Mouse (Mus musculus): ENCODE results near the gene Fam110a. TPM values are rescaled to one million over a fixed set of nuclear protein-coding genes. Genes with fewer than 3 reads are reported as not detected.
"Not testable (repeated sequence)": the region's sequence is repeated elsewhere in the genome, so short reads cannot be mapped to it uniquely, and the experiment has no call there.

Gene Fam110a
- polyA plus RNA-seq, 1 experiment from 2014 or later, result 61.2 TPM

DNA sequence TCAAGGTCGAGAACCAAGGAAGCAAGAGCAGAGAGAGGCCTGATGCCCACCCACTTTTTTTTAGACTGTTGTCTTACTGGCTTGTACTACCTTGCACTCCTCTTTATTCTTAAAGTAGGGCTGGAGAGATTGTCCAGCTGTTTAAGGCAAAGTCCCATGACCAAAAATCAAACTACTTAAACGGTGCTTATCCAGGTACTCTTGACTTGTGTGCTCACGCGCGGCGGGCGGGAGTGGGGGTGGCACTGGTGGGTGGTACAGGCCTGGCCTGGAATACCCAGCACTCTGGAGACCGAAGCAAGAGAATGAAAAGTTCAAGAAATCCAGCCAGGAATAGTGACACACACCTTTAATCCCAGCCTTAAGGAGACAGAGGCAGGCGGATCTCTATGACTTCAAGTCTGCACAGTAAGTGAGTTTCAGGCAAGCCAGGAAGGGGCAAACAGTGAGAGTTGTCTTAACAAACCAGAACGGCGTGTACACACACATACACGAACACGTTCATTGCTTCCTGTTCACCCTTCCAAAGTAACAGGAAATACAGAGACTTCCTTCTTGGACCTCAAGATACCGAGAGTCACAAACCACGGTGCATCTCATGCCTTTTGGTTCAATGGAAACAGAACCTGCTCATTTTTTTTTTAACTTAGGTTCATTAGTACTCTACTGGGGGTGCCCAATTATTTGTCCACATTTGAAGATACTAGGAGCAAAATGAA is 29.2 kb upstream of the Fam110a start:
- WGBS, result 91% methylated on average over 15 of the region's 15 CpGs
- H3K4me3 ChIP-seq, result no peak overlapping the region
- H3K4me2 ChIP-seq, result no peak overlapping the region
- H3K36me3 ChIP-seq (replicated peaks), result no peaks in the 10 kb centered on the region
- ATAC-seq (replicated peaks), result no peak
- H3K4me1 ChIP-seq, result no peaks in the 10 kb centered on the region
- no peak overlapping the region for H3K27ac ChIP-seq
- no peaks in the 10 kb centered on the region for H3K27me3 ChIP-seq (replicated peaks)
- no peak overlapping the region for H3K9ac ChIP-seq
- H3K9me3 ChIP-seq, result no peaks in the 10 kb centered on the region

DNA sequence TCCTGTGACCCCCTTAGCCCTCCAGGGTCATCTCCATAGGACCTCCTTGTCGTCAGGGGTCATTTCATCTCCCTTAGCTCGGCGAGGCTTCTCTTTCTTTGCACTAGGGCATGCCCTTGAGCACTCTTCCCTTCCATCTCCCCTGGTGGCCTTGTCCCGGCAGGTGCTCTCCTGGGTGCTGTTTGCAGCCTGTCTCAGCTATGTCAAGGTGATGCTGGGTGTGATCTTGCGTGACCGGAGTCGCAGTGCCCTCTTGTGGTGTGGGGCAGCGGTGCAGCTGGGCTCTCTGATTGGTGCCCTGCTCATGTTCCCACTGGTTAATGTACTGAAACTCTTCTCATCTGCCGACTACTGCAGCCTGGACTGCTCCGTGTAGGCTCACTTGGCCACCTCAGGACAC is 27.8 kb upstream of the Fam110a start:
- H3K4me3 ChIP-seq, result no peak overlapping the region
- WGBS, result 65% methylated on average over 10 of the region's 10 CpGs

DNA sequence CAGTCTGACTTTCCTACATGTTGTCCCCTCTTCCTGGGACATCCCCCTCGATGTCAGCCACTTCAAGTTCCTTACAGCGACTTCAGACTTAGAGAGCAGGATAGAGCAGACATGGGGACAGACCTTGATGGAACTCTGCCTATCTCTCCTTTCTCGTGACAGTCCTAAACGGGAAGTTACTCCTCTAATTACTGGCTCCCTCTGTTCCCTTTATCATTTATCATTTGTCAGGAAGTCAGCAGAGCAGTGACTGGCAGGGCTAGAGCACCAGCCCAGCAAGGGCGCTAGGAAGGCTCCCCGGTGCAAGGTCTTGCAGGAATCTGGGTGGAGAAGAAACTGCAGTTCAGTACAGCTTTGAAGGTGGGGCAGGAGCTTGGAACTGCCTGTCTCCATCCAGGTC is 22.5 kb upstream of the Fam110a start:
- 76% methylated on average over 6 of the region's 6 CpGs for WGBS

More for the DNA sequence above, 27.8 kb upstream of the Fam110a start:
- no peak overlapping the region for H3K4me2 ChIP-seq
- H3K27me3 ChIP-seq (replicated peaks), result no peaks in the 10 kb centered on the region
- no peak overlapping the region for H3K9ac ChIP-seq
- no peaks in the 10 kb centered on the region for H3K4me1 ChIP-seq
- no peak; the same call in 1 of the 2 replicates for ATAC-seq (replicated peaks)
- no peaks in the 10 kb centered on the region for H3K9me3 ChIP-seq
- no peaks in the 10 kb centered on the region for H3K36me3 ChIP-seq (replicated peaks)
- H3K27ac ChIP-seq, result no peak overlapping the region

DNA sequence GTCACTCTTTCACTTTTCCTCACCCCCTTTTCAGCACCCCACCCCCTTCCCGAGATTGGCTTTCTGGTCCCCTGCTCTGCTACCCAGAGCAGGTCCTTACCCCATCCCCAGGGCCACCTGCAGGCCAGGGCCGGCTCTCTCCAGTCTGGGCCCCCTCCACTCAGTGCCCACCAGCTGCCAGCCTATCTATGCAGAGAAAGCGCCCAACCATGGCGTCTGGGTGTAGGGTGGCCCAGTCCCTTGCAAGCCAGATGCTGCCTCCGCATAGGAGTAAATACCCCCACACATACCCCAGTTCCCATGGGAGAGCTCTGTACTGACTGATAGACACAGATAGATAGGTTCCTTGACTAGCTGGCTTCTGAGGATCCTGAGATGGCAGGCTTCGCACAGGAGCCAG is 20.7 kb upstream of the Fam110a start:
- no peak overlapping the region for H3K27ac ChIP-seq
- peaks cover 4% of the 10 kb centered on the region; the same call in 1 of the 2 replicates for H3K4me1 ChIP-seq
- peak; percentile 24; the same call in 1 of the 2 replicates for ATAC-seq (replicated peaks)
- H3K36me3 ChIP-seq (replicated peaks), result no peaks in the 10 kb centered on the region
- no peak overlapping the region for H3K4me2 ChIP-seq
- H3K27me3 ChIP-seq (replicated peaks), result peaks cover 28% of the 10 kb centered on the region
- WGBS, result 55% methylated on average over 6 of the region's 6 CpGs
- no peak overlapping the region for H3K4me3 ChIP-seq
- no peaks in the 10 kb centered on the region for H3K9me3 ChIP-seq
- H3K9ac ChIP-seq, result no peak overlapping the region

More for the DNA sequence above, 22.5 kb upstream of the Fam110a start:
- Histone ChIP-seq H3K4me3 (no peak overlapping the region), H3K36me3 (replicated peaks) (no peaks in the 10 kb centered on the region), H3K27ac (no peak overlapping the region), H3K9me3 (no peaks in the 10 kb centered on the region), H3K4me1 (no peaks in the 10 kb centered on the region), H3K27me3 (replicated peaks) (peaks cover 12% of the 10 kb centered on the region; the same call in 1 of the 2 replicates), H3K4me2 (no peak overlapping the region), H3K9ac (no peak overlapping the region)
- ATAC-seq (replicated peaks), result no peak

DNA sequence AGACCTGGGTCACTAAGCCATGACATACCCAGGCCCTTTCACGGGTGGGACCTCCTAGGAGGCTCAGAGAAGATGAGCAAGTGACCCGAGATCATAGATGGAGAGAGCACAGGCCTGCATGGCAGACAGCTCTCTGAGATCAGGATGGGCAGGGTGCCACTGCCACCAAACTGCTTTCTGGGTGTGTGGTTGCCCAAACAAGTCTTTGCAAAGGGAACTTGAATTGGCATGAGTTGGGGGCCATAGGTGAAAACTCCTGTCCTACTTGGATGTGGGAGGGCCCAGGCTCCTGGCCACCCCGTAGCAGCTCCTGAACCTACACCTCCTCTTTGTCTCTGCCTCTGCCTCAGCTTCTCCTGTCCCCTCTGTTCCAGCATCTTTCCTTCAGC is 20.3 kb upstream of the Fam110a start:
- ATAC-seq (replicated peaks), result no peak
- Histone ChIP-seq H3K4me2 (no peak overlapping the region), H3K27me3 (replicated peaks) (peaks cover 32% of the 10 kb centered on the region), H3K4me1 (peaks cover 4% of the 10 kb centered on the region; the same call in 1 of the 2 replicates), H3K36me3 (replicated peaks) (no peaks in the 10 kb centered on the region), H3K4me3 (no peak overlapping the region), H3K9ac (no peak overlapping the region), H3K9me3 (no peaks in the 10 kb centered on the region), H3K27ac (no peak overlapping the region)
- 36% methylated on average over 3 of the region's 3 CpGs for WGBS

DNA sequence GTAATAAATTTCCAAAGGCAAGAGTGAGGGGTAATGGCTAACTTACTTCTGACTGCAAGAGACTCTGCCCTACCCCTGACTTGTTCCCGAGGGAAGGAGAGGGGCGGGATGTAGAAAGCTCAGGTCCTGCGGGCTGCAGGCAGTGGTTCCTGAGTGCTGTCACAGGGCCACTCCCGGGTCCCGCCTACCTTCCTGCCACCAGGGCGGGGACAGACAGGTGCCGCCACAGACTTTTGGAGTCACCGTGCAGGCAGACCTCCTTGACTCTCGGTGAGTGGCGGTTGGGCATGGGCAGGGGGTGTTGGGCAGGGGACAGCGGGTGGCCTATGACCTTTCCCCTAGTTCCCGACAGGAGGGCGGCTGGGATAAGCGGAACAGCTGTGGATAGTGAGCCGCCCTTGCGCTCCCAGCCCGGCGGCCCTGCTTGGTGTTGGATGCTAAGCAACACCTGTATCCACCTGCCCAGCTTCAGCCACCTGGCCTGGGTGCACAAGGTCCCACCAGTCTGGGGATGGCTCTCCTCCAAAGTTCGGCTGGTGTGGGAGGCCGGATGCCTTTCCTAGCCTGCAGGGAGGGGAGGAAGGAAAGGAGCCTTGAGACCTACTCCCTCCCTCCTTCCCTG is 19.8 kb upstream of the Fam110a start:
- Histone ChIP-seq H3K4me1 (peaks cover 8% of the 10 kb centered on the region; the same call in 1 of the 2 replicates), H3K4me2 (no peak overlapping the region), H3K36me3 (replicated peaks) (no peaks in the 10 kb centered on the region), H3K27me3 (replicated peaks) (peaks cover 36% of the 10 kb centered on the region), H3K4me3 (no peak overlapping the region), H3K9ac (no peak overlapping the region), H3K27ac (no peak overlapping the region), H3K9me3 (no peaks in the 10 kb centered on the region)
- ATAC-seq (replicated peaks), result no peak
- 11% methylated on average over 20 of the region's 20 CpGs for WGBS

DNA sequence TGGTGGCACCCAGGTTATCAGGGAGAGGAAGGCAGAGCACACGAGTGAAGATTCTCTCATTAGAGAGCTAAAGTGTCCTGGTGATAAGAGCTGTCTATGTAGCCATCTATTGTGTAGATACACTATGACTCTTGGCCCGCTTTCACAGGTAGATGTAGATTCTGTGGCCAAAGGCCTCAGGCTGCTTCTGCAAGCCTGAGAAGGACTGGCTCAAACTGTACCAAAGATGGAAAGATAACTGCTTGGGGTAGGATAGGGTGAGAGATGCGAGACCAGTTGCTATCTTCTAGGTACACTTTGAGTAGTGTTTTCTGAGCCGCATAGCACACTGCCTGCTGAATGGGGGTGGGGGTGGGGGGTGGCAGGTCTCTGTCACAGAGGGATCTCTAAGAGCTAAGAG is 18.9 kb upstream of the Fam110a start:
- peaks cover 36% of the 10 kb centered on the region for H3K27me3 ChIP-seq (replicated peaks)
- 75% methylated on average over 4 of the region's 4 CpGs for WGBS

DNA sequence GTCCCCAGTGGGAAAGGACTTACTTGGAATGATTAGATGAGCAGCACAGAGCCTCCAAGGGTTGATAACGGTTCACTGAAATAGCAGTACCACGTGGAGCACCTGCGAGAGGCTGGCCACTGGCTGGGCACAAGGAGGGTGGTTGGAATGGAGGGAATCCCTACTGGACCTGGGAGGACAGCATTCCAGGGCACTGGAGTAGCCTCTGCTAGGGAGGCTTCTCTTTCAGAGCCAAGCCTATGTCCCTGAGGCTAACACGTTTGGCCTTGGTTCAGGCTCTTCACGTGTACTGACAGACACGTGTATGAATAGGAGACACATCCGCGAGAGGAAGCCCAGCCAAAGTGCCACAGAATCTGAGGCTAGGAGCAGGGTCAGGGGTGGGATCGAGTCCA is 18.5 kb upstream of the Fam110a start:
- 72% methylated on average over 9 of the region's 9 CpGs for WGBS
- no peak for ATAC-seq (replicated peaks)
- Histone ChIP-seq H3K4me2 (no peak overlapping the region), H3K9ac (no peak overlapping the region), H3K27me3 (replicated peaks) (peaks cover 36% of the 10 kb centered on the region), H3K4me1 (peaks cover 14% of the 10 kb centered on the region), H3K36me3 (replicated peaks) (no peaks in the 10 kb centered on the region), H3K9me3 (no peaks in the 10 kb centered on the region), H3K4me3 (no peak overlapping the region), H3K27ac (no peak overlapping the region)

More for the DNA sequence above, 18.9 kb upstream of the Fam110a start:
- no peak overlapping the region for H3K4me2 ChIP-seq
- H3K27ac ChIP-seq, result no peak overlapping the region
- no peak overlapping the region for H3K9ac ChIP-seq
- H3K4me3 ChIP-seq, result no peak overlapping the region
- no peaks in the 10 kb centered on the region for H3K9me3 ChIP-seq
- H3K36me3 ChIP-seq (replicated peaks), result no peaks in the 10 kb centered on the region
- peaks cover 14% of the 10 kb centered on the region for H3K4me1 ChIP-seq
- ATAC-seq (replicated peaks), result no peak

DNA sequence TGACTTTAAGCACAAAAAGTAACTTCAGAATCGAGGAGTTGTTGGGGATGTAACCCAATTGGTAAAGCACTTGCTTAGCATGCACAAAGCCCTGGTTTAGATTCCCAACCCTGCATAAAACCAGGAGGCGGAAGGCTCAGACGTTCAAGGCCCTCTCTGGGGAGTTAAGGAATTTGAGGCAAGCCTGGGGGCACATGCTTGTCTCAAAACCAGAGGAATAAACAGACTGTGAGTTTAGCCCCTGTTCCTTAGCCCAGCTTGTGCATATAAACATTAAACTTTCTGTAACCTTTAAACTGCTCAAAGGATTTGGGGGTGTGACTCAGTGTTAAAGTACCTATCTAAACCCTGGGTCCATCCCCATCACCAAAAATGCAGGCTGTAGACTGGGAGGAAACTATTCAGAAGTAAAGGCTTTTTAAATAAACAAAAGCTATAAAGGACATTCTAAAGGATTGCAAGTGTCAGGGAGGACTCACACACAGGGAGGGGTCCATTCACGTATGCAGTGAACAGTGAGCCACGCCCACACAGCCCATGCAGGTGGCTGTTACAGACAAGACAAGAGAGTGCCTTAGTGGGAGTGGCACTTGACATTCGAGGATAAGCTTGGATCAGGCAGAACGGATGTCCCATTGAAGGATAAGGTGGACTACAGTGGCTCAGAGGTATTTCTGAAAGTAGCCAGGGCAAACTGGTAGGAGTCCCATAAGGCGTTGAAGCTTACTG is 17.9 kb upstream of the Fam110a start:
- H3K36me3 ChIP-seq (replicated peaks), result no peaks in the 10 kb centered on the region
- no peak for ATAC-seq (replicated peaks)
- peaks cover 36% of the 10 kb centered on the region for H3K27me3 ChIP-seq (replicated peaks)
- H3K9me3 ChIP-seq, result no peaks in the 10 kb centered on the region
- no peak overlapping the region for H3K9ac ChIP-seq
- no peak overlapping the region for H3K4me3 ChIP-seq
- no peak overlapping the region for H3K4me2 ChIP-seq
- peaks cover 14% of the 10 kb centered on the region for H3K4me1 ChIP-seq
- H3K27ac ChIP-seq, result no peak overlapping the region
- 47% methylated on average over 8 of the region's 8 CpGs for WGBS

DNA sequence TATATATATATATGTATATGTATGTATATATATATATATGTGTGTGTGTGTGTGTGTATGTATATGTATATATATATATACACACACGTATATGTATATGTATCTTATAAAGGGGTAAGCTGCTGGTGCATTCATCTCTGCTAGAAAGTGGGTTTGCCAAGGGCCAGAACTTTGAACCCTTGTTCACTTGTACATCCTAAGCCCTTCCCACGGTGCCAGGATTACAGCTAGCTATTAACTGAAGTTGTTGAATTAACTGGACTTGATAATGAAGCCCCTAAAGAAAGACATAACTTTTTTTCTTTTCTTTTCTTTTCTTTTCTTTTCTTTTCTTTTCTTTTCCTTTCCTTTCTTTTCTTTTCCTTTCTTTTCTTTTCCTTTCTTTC is 17.2 kb upstream of the Fam110a start:
- H3K9ac ChIP-seq; ATAC-seq (replicated peaks); H3K4me3 ChIP-seq; H3K36me3 ChIP-seq (replicated peaks); H3K27ac ChIP-seq; H3K9me3 ChIP-seq; H3K4me2 ChIP-seq: not testable (repeated sequence)
- WGBS, result 61% methylated on average over 2 of the region's 2 CpGs
- Histone ChIP-seq H3K27me3 (replicated peaks) (peaks cover 36% of the 10 kb centered on the region), H3K4me1 (peaks cover 14% of the 10 kb centered on the region)

DNA sequence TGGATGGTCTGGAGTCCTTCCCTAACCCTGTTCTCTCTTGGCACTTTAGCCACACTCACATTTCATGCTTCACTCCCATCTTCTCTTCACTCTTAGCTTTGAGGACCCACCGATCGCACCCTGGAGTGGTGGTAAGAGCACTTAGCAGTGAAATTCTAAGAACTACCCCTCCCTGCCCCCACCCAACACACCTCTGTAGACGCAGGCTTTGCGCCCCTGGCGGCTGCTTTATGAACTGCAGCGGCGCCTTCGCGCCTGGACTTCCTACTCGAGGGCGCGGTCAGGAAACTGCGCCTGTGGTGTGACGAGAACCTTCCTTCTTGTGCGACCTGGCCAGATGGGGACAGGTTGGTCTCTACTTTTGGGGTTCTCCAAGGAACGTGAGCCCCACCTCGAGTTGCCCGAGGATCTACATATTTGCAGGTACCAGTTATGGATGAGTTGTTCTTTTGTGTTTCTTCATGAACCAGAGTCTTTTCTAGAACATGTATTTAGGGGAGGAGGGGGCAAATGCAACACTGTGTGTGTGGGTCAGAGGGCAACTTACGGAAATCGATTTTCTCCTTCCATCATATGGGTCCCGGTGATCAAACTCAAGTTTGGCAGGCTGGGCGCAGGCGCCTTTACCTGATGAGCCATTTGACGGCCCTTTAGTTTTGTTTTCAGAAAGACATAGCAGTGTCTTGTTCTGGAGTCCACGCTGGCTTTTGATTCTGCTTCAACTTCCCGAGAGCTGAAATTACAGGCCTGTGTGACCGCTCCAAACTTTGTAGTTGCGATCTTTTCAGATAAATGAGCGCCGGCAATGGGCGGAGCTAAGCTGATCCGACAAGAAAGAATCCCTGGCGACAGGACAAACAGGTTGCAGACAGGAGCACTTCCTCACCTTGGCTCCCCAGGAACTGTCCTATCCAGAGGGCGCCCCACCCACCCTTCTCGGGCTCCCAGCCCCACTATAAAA is 16.5 kb upstream of the Fam110a start, which contains the start of gene Slc52a3:
Gene Slc52a3 (plus strand): TSS at position 283 of the 961 bp plus-strand sequence.
- Histone ChIP-seq H3K36me3 (replicated peaks) (no peaks in the 10 kb centered on the region), H3K4me3 (no peak within 1 kb of the TSS), H3K27ac (no peak within 1 kb of the TSS), H3K4me2 (peak within 1 kb of the TSS; percentile 6; the same call in 1 of the 2 replicates), H3K9ac (no peak within 1 kb of the TSS), H3K9me3 (no peaks in the 10 kb centered on the region), H3K4me1 (peaks cover 14% of the 10 kb centered on the region), H3K27me3 (replicated peaks) (peaks cover 36% of the 10 kb centered on the region)
- no peak for ATAC-seq (replicated peaks)
- WGBS, result 9% methylated on average over 35 of the region's 35 CpGs

All from midbrain, embryonic 15.5 days (tissue).